Mouse (Mus musculus) heart, postnatal 0 days (tissue): ENCODE data around the gene Nxph4.

ENCODE experiments used
- CTCF ChIP-seq: IDR thresholded peaks from 2 replicates; pipeline ENCODE4 v1.5.1; 2016; ENCODE audit warnings: antibody characterized with exemption, control low read depth, low read depth
- EP300 ChIP-seq: IDR thresholded peaks from 2 replicates; pipeline ENCODE4 v1.6.1; 2016; ENCODE audit warnings: antibody characterized with exemption, low read depth

GRCm38 (mm10) chr10:127564301-127564700 lies 29.9 kb upstream of the Nxph4 start:
- TF ChIP-seq EP300 (no peak), CTCF (no peak)
